In the genomic region with DNA sequence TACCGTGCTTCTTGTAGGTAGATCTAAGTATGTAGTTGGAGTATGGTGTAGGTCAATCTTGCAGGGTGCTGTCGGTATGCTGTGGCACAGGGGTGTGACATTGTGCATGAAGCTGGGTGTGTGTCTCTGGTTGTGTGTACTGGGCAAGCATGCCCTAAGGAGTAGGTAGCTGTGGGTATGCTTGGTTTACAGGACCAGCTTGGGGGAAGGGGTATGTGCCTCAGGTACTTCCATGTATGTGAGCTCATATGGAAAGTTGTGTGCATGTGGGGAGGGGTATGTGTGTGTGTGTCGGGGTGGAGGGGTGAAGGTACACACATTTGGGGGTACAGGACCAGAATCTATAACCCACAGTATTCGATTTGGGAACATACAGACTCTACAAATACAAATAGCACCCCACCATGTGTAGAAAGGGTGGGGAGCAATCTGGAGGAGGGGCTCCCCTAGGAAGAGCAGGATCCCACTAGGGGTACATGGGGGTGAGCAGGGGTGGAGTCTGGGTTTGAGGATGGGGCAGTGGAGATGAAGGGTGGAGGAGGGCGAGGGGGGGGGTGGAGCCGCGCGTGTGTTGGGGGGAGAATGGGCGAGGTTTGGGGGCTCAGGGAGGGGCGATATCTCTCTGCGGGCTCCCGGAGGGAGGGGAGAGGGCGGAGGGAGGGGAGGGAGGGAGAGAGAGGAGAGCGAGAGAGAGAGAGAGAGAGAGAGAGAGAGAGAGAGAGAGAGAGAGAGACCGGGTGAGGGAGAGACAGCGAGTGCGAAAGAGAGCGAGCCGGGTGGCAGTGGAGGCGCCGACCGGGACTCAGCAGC, we compare ENCODE assay signal across 9 mouse cellular contexts. TPM values are rescaled to one million over a fixed set of nuclear protein-coding genes. Genes with fewer than 3 reads are reported as not detected.
A peak's percentile ranks its signal among the peaks of the same experiment; 100 is the strongest.
DNase-seq lines count a peak whose midpoint lies in the region; ATAC-seq and TF ChIP-seq lines count a peak whose summit lies in the region.
"Had no signal": no experiment of that assay in that cellular context is flagged by ENCODE, and none has a peak within 500 bp of the region (broad histone marks: within the 10 kb centered on the region; RNA-seq: fewer than 3 reads in every experiment).

A gene (plus strand): TSS at position 779 of the 810 bp plus-strand sequence.

- H3K36me3 ChIP-seq in heart, embryonic 12.5 days, result no peaks in the 10 kb centered on the region
- H3K36me3 ChIP-seq in ES-E14 (ENCODE audit: control insufficient read depth, insufficient read depth, low read length, poor library complexity, severe bottlenecking), result no peaks in the 10 kb centered on the region
- H3K36me3 ChIP-seq in forebrain, embryonic 16.5 days (ENCODE audit: control insufficient read depth, insufficient read depth), result peaks cover 8% of the 10 kb centered on the region; the same call in 1 of the 2 replicates
- peaks cover 22% of the 10 kb centered on the region for H3K36me3 ChIP-seq in neural tube, embryonic 15.5 days

- peak within 1 kb of the TSS; percentile 71 for H3K9ac ChIP-seq in heart, embryonic 12.5 days
- peak within 1 kb of the TSS; percentile 14 for H3K9ac ChIP-seq in ES-E14 (ENCODE audit: insufficient read depth, low read depth, low read length, poor library complexity, severe bottlenecking)
- peak within 1 kb of the TSS; percentile 83 for H3K9ac ChIP-seq in forebrain, embryonic 16.5 days (replicated peaks; ENCODE audit: low read depth, low read length)
- H3K9ac ChIP-seq in neural tube, embryonic 15.5 days (replicated peaks), result peak within 1 kb of the TSS; percentile 77

- peak within 1 kb of the TSS; percentile 53 for H3K4me3 ChIP-seq in heart, embryonic 12.5 days
- peak within 1 kb of the TSS; percentile 66 to 77 for H3K4me3 ChIP-seq in ES-E14 (ENCODE audit: insufficient read depth in 1 of 2, low read depth in 1 of 2, low read length in 2 of 2, poor library complexity in 1 of 2, severe bottlenecking in 1 of 2)
- H3K4me3 ChIP-seq in forebrain, embryonic 16.5 days (replicated peaks; ENCODE audit: low read length), result peak within 1 kb of the TSS; percentile 71
- H3K4me3 ChIP-seq in neural tube, embryonic 15.5 days (replicated peaks), result peak within 1 kb of the TSS; percentile 71

- no peak for ATAC-seq in heart, embryonic 12.5 days (ENCODE audit: insufficient number of reproducible peaks, low FRiP score)
- no peak for ATAC-seq in forebrain, embryonic 16.5 days
- ATAC-seq in neural tube, embryonic 15.5 days (ENCODE audit: low FRiP score), result no peak
- ATAC-seq: Patski had no signal

- no peaks in the 10 kb centered on the region for H3K9me3 ChIP-seq in heart, embryonic 12.5 days (replicated peaks)
- no peaks in the 10 kb centered on the region for H3K9me3 ChIP-seq in ES-E14 (ENCODE audit: control insufficient read depth, insufficient read depth, low read depth, low read length)
- H3K9me3 ChIP-seq in forebrain, embryonic 16.5 days (ENCODE audit: control insufficient read depth, low read length), result no peaks in the 10 kb centered on the region
- no peaks in the 10 kb centered on the region for H3K9me3 ChIP-seq in neural tube, embryonic 15.5 days (replicated peaks)

- DNase-seq in heart, postnatal 36 days, result no peak
- no peak for DNase-seq in ES-E14 (ENCODE audit: low read depth, low spot score)
- no peak for DNase-seq in left cerebral cortex, postnatal 4 days
- DNase-seq in frontal cortex, postnatal 10 days (ENCODE audit: low spot score in 2 of 2), result no peak
- DNase-seq in frontal cortex, postnatal 36 days (ENCODE audit: low spot score in 2 of 2), result no peak

- H3K27me3 ChIP-seq in heart, embryonic 12.5 days (replicated peaks), result peaks cover 84% of the 10 kb centered on the region
- no peaks in the 10 kb centered on the region for H3K27me3 ChIP-seq in forebrain, embryonic 16.5 days (replicated peaks; ENCODE audit: control insufficient read depth, insufficient read depth, low read length)
- no peaks in the 10 kb centered on the region for H3K27me3 ChIP-seq in neural tube, embryonic 15.5 days (replicated peaks)

- H3K4me1 ChIP-seq in heart, embryonic 12.5 days (replicated peaks), result peaks cover 16% of the 10 kb centered on the region
- H3K4me1 ChIP-seq in ES-E14 (ENCODE audit: control insufficient read depth in 2 of 2, insufficient read depth in 2 of 2, low read length in 2 of 2, poor library complexity in 1 of 2), result peaks cover 0 to 15% of the 10 kb centered on the region in 2 experiments; a peak in 2 of 4 replicates
- peaks cover 26% of the 10 kb centered on the region for H3K4me1 ChIP-seq in forebrain, embryonic 16.5 days (replicated peaks; ENCODE audit: control insufficient read depth, insufficient read depth, low read length)
- H3K4me1 ChIP-seq in neural tube, embryonic 15.5 days, result peaks cover 45% of the 10 kb centered on the region

- intact Hi-C loops in heart, postnatal 36 days (cut with DNase I), result loop anchor here (5.0 to 10.0 kb wide), 3 partner anchors 45 to 1725 kb away; a partner anchor contains a TSS
- intact Hi-C loops in left cerebral cortex, postnatal 4 days (cut with DNase I), result loop anchor here (10.0 kb wide), 1 partner anchor 45 kb away; a partner anchor contains a TSS

- H3K27ac ChIP-seq in heart, embryonic 12.5 days (ENCODE audit: poor library complexity, severe bottlenecking), result no peak within 1 kb of the TSS
- H3K27ac ChIP-seq in ES-E14 (ENCODE audit: insufficient read depth, low read depth, low read length, poor library complexity, severe bottlenecking), result no peak within 1 kb of the TSS
- H3K27ac ChIP-seq in forebrain, embryonic 16.5 days (ENCODE audit: low read length), result peak within 1 kb of the TSS; percentile 56
- peak within 1 kb of the TSS; percentile 81 for H3K27ac ChIP-seq in neural tube, embryonic 15.5 days (replicated peaks)

- peak within 1 kb of the TSS; percentile 95 for H3K4me2 ChIP-seq in heart, embryonic 12.5 days
- peak within 1 kb of the TSS; percentile 87 for H3K4me2 ChIP-seq in forebrain, embryonic 16.5 days (ENCODE audit: low read length)
- peak within 1 kb of the TSS; percentile 88 for H3K4me2 ChIP-seq in neural tube, embryonic 15.5 days

- in situ Hi-C loops in ES-E14 (cut with MboI; ENCODE audit: low sequenced_read_pairs in 2 of 2, unreplicated experiment in 2 of 2), result loop anchor here in 1 of 2 experiments (10.0 kb wide), 1 partner anchor 45 kb away; a partner anchor contains a TSS

- 22% methylated on average over 9 of the region's 22 CpGs for WGBS in heart, embryonic 12.5 days
- 16% methylated on average over 14 of the region's 22 CpGs for WGBS in forebrain, embryonic 16.5 days
- 27% methylated on average over 7 of the region's 22 CpGs for WGBS in neural tube, embryonic 15.5 days

TF ChIP-seq in ES-E14, 5 proteins besides CTCF, POLR2A, EP300 and RAD21:
- no peak for TF ChIP-seq CHD2 (IDR thresholded peaks at IDR 0.05; ENCODE audit: low read depth, low read length)
- TF ChIP-seq MAFK (IDR thresholded peaks at IDR 0.05; ENCODE audit: insufficient read depth, low read depth, low read length), result no peak
- no peak for TF ChIP-seq HCFC1 (IDR thresholded peaks at IDR 0.05; ENCODE audit: borderline replicate concordance, insufficient read depth, low read length)
- TF ChIP-seq ZNF384 (IDR thresholded peaks at IDR 0.05; ENCODE audit: low read depth, low read length), result no peak
- TF ChIP-seq ZC3H11A (IDR thresholded peaks at IDR 0.05; ENCODE audit: borderline replicate concordance, low read depth, low read length), result no peak

RNA-seq across cellular contexts. Expression of the gene that starts here (rescaled TPM):
- polyA plus RNA-seq in heart, embryonic 12.5 days (2016; fragmentation: Nextera tagmentation; extraction: Ambion mirVana), result 0.80 and 0.86 TPM in 2 replicates
- total RNA-seq in heart, postnatal 36 days (2021), result 1 to 10 TPM in 1 of 2 experiments, under 1 TPM in 1; 1.00 to 1.5 TPM
- 1.0 and 1.5 TPM in 2 replicates for total RNA-seq in ES-E14 (2012; rRNA removed)
- 20.4 and 26.5 TPM in 2 replicates for polyA plus RNA-seq in forebrain, embryonic 16.5 days (2015; fragmentation: Nextera tagmentation; extraction: Ambion mirVana)
- 100 to 1,000 TPM; 299 to 336 TPM for total RNA-seq in left cerebral cortex, postnatal 4 days (2021)
- 38.1 and 47.6 TPM in 2 replicates for polyA plus RNA-seq in neural tube, embryonic 15.5 days (2015; fragmentation: Nextera tagmentation; extraction: Ambion mirVana)

Comparison
In these comparisons a context has a peak if more than half of its experiments do, and no peak if none do; other contexts are left out.
1. RNA of the gene that starts here (total RNA-seq): 299 to 336 TPM in left cerebral cortex, postnatal 4 days; 1.00 to 1.5 TPM in heart, postnatal 36 days and 1.0 to 1.5 TPM in ES-E14; every median in the first group is over 100 times any median in the second.
2. RNA of the gene that starts here (polyA plus RNA-seq): 38.1 to 47.6 TPM in neural tube, embryonic 15.5 days and 20.4 to 26.5 TPM in forebrain, embryonic 16.5 days; 0.80 to 0.86 TPM in heart, embryonic 12.5 days; every median in the first group is over 10 times any median in the second.
3. H3K27ac ChIP-seq: peak in forebrain, embryonic 16.5 days (single experiment) and neural tube, embryonic 15.5 days (single experiment); none in heart, embryonic 12.5 days (single experiment) and ES-E14 (single experiment).
4. H3K9ac ChIP-seq: peak in every context shown above with its lines; median percentile 83 in forebrain, embryonic 16.5 days; 77 in neural tube, embryonic 15.5 days; 71 in heart, embryonic 12.5 days; 14 in ES-E14.
5. Peak in every context shown above with its lines, with median percentiles within 50 percentile points of each other: H3K4me2 ChIP-seq and H3K4me3 ChIP-seq.